Mouse (Mus musculus): Measurements from ENCODE around the gene Mavs.

The Mavs gene

DNA sequence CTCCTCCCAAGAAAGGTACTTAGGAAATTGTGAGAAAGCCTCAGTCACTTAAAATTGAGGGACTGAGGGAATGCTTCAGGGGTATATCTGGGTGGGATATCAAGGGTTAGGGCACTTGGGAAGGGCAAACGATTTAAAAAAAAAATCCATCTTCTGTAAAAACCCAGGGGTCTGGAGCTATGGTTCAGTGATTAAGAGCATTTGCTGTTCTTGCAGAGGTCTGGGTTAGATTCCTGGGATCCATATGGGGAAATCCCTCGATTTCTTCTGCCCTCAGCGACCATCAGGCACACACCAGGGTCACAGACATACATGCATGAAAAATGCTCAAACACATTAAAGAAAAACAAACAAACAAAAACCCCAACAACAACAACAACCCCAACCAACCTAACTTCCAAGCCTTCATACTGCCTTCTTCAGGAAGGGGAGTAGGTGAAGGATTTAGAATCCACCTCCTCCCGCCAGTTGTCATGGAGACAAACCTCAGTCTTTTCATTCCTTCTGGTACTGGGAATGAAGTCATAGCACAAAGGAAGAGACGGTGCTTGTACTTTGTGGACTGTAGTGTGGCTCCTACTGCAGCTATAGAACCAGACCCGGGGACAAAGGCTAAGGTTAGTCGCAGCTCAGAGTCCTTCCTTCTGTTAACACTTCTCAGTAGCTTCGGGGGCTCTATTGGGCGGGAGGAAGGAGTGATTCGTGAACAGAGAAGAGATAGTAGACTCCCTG is 27.8 kb downstream of the Mavs start:
- CTCF ChIA-PET: no interaction called here

DNA sequence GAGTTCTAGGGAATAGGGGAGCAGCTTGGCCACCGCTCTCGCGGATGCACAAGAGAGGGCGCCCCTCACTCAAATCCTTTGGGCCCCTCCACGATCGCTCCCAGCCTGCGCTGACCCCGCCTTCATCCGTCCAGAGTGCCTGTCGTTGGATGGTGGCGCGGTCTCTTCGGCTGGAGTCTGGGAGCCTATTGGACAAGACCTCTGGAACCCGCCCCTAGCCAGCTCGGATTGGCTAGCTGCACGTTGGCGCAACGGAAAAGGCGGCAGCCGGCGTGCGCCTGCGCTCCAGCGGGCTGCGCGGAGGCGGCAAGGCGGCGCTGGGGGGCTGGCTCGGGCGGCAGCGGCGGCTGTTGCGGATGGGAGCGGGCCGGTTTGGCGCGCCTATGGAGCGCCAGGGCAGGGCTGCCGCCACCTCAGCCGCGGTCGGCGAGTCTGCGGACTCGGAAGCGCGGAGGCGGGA is 28.4 kb downstream of the Mavs start, which contains the start of gene Pank2:
Gene Pank2, plus strand, starts transcription at position 283 of the 460 bp plus-strand sequence.
- CTCF ChIA-PET: no interaction called here

DNA sequence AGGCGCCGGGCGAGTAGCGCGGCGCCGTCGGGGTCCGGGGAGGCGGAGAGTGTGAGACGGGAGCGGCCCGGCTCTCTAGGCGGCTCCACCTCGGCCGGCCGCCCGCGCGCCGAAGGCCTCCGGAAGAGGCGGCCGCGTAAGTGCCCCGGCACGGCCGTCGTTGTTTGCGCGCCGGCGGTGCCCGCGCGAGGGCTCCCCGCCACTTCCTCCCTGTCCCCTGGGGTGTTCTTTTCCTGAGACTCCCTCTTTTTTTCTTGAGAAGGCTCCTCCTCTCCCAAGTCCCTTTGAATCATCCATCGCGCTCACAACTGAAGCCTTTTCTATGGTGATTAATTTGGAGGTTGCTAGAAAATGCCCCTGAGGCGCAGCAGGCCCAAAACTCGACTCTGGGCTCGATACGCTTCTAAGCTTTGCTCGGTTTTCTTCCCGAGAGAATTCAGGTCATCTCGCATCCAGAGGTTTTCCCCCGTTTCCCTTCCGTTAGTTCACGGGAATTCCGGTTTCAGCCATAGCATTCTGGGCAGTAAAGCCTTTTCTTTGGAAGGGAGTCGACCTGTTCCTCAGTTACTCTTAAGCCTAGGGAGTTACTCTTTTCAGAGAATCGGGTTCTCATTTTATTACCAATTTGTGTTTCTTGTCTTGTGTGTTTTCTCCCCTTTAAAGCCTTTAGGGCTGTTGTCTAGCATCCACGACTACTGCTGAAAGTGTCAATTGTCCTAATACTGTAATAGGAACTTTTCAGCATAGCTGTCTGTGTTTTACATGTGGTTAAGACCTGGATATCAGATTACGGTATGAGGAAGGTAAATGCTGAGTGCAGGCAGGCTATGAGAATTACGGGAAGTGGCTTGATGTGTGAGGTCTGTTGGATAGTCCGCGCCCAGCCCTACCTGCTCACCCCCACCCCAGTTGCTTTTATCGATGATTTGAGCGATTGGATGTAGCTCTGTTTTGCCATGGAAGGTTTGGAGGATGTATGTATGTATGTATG is 29.1 kb downstream of the Mavs start:
- CTCF ChIA-PET: interaction anchor here (1.1 kb wide), 1 partner anchor 19 kb away, joined by 3 read pairs; no protein-coding TSS in a partner anchor

DNA sequence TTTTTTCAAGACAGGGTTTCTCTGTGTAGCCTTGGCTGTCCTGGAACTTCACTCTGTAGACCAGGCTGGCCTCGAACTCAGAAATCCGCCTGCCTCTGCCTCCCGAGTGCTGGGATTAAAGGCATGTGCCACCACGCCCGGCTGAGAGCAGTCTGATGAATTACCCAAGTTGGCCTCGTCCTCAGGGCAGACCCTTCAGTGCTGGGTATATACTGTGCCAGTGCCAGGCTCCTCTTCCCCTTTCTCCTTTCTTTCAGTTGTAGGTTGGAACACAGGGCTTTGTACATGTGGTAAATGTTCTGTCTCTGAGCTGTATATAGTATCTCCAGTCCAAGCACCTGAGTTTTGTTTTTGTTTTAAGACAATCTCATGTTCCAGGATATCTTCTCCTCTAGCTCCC is 30.2 kb downstream of the Mavs start:
- CTCF ChIA-PET: interaction anchor here (1.1 kb wide), 1 partner anchor 18 kb away, joined by 3 read pairs; no protein-coding TSS in a partner anchor

DNA sequence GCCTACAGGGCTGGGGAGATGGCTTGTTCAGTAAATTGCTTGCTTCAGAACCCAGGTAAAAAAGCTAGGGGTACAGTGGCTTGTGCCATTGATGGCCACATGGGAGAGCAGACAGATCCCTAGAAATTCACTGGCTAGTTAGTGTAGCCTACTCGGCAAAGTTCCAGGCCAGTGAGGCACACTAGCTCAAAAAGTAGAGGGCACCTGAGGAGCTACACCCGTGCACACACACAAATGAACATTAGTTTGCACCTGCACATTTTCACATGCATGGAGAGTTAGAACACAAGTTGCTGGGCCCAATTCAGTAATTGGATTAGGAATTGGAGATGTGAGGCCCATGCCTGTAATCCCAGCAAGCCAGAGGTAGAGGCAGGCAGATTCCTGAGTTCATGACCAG is 31.2 kb downstream of the Mavs start:
- CTCF ChIA-PET: no interaction called here

DNA sequence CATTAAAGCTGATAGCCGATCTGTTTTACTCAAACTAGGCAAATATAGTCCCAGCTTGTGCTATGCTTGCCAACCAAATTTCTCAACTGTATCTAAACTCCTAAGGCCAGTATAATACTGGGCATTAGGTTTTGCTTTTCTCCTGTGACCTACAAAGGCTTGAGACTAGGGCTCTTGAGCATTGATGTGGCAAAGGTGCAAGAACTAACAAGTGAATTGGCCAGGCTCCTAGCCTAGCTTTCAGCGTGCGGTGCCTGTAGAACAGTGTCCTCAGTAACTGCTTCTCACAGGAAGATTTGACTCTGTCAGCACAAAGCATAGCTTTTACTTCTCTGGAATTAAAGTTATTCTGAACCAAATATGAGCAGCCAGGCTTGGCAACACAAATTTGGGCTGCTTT is 41.6 kb downstream of the Mavs start:
- CTCF ChIA-PET: no interaction called here

DNA sequence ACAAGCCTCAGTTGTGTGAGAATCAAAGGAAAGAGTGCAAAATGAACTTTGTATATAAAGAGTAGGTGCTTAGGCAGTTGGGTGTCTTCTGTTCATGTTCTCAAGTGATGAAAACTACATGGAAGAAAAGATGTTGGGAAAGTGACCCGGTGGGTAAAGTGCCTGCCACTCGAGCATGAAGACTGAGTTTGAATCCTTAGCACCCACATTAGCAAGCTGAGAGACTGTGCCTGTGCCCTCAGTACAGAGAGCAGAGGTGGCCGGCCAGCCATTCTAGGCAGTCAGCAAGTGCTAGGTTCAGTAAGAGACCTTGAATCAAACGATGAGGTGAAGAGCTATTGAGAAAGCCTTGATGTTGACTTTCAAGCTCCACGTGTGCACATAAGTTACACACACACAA is 42.9 kb downstream of the Mavs start:
- CTCF ChIA-PET: no interaction called here

DNA sequence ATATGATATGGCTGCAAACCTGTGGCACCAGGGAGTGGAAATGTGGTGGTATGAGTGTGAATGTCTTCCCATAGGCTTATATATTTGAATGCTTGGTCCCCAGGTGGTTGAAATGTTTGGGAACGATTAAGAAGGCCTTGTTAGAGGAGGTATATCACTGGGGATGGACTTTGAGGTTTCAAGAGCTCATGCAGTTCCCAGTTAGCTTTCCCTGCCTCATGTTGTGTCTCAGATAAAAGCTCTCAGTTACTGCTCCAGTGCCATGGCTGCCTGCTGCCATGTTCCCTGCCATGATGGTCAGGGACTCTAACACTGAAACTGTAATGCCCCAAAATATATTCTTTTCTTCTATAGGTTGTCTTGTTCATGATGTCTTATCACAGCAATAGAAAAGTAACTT is 47.7 kb downstream of the Mavs start:
- CTCF ChIA-PET: no interaction called here

DNA sequence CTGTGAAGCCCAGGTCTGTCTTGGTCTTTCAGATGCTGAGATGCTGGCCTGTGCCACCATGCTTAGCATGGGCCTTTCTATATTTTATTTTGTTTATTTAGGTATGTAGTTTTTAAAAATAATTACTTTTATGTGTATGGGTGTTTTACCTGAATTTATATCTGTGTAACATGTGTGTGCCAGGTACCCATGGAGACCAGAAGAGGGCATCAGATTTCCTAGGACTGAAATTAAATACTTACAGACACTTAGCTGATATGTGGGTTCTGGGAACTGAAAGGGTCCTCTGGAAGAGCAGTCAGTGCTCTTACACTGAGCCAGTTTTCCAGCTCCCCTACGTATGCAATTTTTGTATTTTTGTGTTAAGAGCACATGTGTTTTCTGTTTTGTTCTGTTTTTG is 52.4 kb downstream of the Mavs start:
- CTCF ChIA-PET: no interaction called here

DNA sequence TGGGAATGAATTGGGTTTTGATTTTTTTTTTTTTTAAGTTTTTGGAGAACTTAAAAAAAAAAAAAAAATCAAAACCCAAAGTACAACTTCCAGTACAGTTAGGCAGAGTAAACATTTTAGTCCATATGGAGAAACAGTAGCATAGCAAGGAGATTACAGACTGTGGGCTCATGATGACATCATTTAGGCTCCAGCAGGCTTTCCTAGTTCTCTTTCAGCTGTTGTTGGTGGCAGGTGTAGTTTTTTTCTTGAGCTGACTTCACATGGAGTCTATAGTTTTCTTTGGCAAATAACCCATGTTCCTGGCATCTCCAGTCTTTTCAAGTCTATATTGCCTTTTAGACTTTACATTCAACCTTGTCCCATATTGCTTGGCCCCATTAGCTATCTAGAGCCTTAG is 56.8 kb downstream of the Mavs start:
- CTCF ChIA-PET: interaction anchor here (0.8 kb wide), 1 partner anchor 13 kb away, joined by 3 read pairs; no protein-coding TSS in a partner anchor

DNA sequence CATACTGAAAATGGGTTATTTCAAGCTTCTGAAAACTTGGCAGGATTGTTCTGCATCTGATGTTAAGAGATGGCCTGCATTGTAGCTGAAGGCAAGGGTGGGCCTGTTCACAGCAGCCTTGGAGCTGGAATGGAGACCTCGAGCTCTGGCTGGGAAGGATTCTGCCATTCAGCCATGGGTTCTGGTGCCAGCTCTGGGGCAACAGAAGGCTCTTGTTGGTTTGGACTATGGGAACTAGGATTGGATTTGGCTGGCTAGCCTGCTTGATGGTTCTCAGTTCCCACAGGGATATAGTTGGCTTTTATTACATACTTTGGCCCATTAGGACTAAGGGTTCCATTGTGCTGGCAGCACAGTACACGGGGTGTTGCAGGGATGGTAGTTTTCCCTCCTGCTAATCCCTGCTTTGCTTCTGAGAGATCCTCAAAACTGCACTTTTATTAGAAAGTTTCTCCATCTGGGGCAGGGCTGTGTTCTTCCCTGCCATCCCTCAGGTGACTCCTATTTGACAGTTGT is 62.9 kb downstream of the Mavs start:
- CTCF ChIA-PET: no interaction called here

Data from spleen, embryonic (tissue).